Mouse (Mus musculus) small intestine, adult 2 months (tissue): Measurements from ENCODE around the gene Uba3.

Source experiments
- CTCF ChIP-seq: fragments of 200-500 bp; IDR thresholded peaks from 2 replicates; pipeline ENCODE4 v1.5.1; 2012; ENCODE audit warnings: low read depth, mild to moderate bottlenecking, control low read depth, inconsistent platforms, low read length, moderate library complexity, mixed read lengths; ENCODE audit not compliant: insufficient replicate concordance, insufficient read length; ENCODE audit errors: extremely low read depth
- POLR2A ChIP-seq: fragments of 200-500 bp; IDR thresholded peaks from 2 replicates; pipeline ENCODE4 v1.6.1; 2012; ENCODE audit warnings: low read depth, mild to moderate bottlenecking, control low read depth, inconsistent platforms, low read length, moderate library complexity

DNA sequence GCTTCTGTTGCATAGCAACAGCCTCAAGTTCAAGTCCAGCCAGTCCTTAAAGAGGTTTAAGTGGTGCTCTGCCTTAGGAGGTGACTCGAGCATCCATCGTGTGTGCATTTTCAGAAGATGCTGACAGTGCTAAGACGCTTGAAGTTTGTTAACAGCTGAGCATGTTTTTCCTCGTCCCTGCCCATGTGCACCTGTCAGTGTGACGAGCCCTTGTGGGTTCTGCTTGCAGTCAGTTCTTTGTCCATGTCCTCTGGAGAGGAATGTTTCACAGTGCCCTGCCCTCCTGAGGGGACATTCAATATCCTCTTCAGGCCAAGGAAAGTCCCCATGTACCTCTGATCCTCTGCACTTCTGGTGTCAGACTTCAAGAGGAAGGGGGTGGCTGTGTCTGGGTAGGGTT is 34.6 kb upstream of the Uba3 start:
- TF ChIP-seq POLR2A: no peak
- no peak for TF ChIP-seq CTCF
